Mouse (Mus musculus): ENCODE data around the gene Lamb3. TPM values are rescaled to one million over a fixed set of nuclear protein-coding genes. Genes with fewer than 3 reads are reported as not detected.
A peak's percentile ranks its signal among the peaks of the same experiment; 100 is the strongest.

The Lamb3 gene
- polyA plus RNA-seq (2015; fragmentation: Nextera tagmentation; extraction: Ambion mirVana) = 8.6 and 11.1 TPM in 2 replicates

DNA sequence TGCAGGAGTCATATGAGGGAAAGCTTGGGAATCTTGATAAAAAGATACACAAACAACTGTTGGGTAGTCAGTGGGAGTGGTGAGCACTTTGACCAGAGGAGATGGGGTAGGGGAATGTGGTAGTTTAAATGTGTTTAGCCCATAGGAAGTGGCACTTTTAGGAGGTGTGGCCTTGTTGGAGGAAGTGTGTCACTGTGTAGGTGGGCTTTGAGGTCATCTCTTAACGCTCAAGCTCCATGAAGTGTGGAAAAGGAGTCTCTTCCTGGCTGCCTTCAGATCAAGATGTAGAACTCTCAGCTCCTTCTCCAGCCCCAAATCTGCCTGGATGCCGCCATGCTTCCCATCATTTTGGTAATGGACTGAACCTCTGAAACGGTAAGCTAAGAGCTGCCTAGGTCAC lies at the start of gene Lamb3:
Gene Lamb3, plus strand, starts transcription at position 197 of the 400 bp plus-strand sequence.
- H3K27me3 ChIP-seq = no peaks in the 10 kb centered on the region
- WGBS = 91% methylated on average over 3 of the region's 3 CpGs
- no peak within 1 kb of the TSS for H3K27ac ChIP-seq
- ATAC-seq (ENCODE audit: insufficient number of reproducible peaks, low FRiP score, low TSS enrichment, low read depth) = no peak
- no peak within 1 kb of the TSS for H3K9ac ChIP-seq
- no peak within 1 kb of the TSS for H3K4me3 ChIP-seq
- H3K4me1 ChIP-seq = no peaks in the 10 kb centered on the region
- no peak within 1 kb of the TSS for H3K4me2 ChIP-seq
- H3K36me3 ChIP-seq = no peaks in the 10 kb centered on the region
- no peaks in the 10 kb centered on the region for H3K9me3 ChIP-seq

DNA sequence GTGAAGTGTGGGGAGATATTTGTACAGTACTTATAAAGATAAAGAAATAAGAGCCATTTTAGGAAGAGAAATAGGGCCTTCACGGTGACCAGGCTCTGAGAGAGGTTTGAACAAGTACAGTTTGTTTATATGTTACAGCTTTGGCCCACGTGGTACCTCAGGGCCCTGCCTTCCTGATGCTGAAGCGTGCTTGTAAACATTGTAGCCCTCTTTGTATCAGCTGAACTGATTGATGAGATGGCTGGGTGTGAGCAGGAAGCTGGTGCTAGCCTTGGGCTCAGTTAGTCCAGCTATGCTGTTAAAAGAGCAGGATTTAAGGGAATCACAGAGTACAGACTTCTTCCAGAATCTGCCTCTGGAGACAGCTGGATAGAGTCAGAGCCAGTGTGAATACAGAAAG lies 48.3 kb upstream of the Lamb3 start:
- no peak overlapping the region for H3K4me3 ChIP-seq
- no peak overlapping the region for H3K27ac ChIP-seq
- ATAC-seq (ENCODE audit: insufficient number of reproducible peaks, low FRiP score, low TSS enrichment, low read depth) = no peak
- no peaks in the 10 kb centered on the region for H3K9me3 ChIP-seq
- no peak overlapping the region for H3K4me2 ChIP-seq
- H3K36me3 ChIP-seq = no peaks in the 10 kb centered on the region
- H3K4me1 ChIP-seq = peaks cover 21% of the 10 kb centered on the region
- peaks cover 7% of the 10 kb centered on the region for H3K27me3 ChIP-seq
- no peak overlapping the region for H3K9ac ChIP-seq
- 24% methylated on average over 3 of the region's 3 CpGs for WGBS

DNA sequence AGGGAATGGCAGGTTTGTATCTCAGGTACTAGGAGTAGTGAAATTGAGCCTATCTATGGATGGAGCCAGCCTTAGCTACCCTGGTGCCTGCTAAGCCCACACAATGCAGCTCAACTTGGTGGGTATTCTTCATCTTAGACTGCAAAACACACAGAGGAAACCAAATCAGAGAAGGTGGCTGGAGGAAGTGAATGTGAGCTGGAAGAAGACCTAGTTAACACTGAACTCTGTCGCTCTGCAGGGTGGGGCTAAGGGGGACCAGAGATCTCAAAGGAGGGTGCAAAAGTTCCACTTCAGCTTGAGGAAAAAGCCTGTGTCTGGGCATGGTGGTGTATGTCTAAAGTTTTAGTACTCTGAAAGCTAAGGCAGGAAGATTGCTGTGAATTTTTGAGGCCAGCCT lies 47.9 kb upstream of the Lamb3 start:
- Histone ChIP-seq H3K27me3 (peaks cover 3% of the 10 kb centered on the region; the same call in 1 of the 2 replicates), H3K4me1 (peaks cover 21% of the 10 kb centered on the region), H3K9ac (no peak overlapping the region), H3K9me3 (no peaks in the 10 kb centered on the region), H3K27ac (no peak overlapping the region), H3K4me3 (no peak overlapping the region), H3K4me2 (no peak overlapping the region), H3K36me3 (no peaks in the 10 kb centered on the region)
- no peak for ATAC-seq (ENCODE audit: insufficient number of reproducible peaks, low FRiP score, low TSS enrichment, low read depth)
- WGBS = 72% methylated on average over 1 of the region's 1 CpGs

DNA sequence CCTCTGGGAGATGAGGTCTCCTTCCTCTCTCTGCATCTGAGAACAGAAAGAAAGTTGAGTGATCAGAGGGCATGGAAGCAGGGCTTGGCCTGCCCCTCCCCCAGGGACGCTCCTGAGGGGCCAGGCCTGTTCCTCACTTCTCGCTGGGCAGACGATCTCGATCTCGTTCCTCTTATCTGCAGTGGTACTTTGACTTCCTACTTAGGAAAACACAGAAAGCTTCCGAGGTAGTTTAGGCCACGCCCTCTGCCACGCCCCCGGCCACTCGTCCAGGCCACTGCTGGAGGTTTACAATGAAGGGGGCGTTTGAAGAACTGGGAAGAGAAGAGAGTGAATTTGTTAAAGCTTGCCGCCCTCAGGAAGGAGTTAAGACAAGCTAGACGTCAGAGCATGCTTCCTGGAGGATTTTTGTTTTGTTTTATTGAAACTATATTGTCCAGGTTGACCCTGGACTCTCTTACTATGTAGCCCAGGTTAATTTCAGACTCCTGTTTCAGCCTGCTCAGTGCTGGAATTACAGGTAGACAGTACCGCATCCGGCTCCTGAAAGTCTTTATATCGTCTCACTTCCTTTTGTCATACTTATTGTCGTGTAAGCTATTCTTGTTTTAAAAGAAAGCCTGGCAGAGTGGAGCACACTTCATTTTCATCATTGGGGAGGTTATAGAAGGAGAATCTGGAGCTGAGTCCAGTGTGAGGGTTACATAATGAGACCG lies 47.0 kb upstream of the Lamb3 start:
- WGBS = 20% methylated on average over 18 of the region's 18 CpGs
- Histone ChIP-seq H3K4me1 (peaks cover 21% of the 10 kb centered on the region), H3K27me3 (no peaks in the 10 kb centered on the region), H3K9ac (no peak overlapping the region), H3K4me2 (peak overlapping the region; percentile 40), H3K9me3 (no peaks in the 10 kb centered on the region), H3K36me3 (no peaks in the 10 kb centered on the region), H3K4me3 (peak overlapping the region; percentile 10; the same call in 1 of the 2 replicates), H3K27ac (no peak overlapping the region)
- ATAC-seq (ENCODE audit: insufficient number of reproducible peaks, low FRiP score, low TSS enrichment, low read depth) = no peak

DNA sequence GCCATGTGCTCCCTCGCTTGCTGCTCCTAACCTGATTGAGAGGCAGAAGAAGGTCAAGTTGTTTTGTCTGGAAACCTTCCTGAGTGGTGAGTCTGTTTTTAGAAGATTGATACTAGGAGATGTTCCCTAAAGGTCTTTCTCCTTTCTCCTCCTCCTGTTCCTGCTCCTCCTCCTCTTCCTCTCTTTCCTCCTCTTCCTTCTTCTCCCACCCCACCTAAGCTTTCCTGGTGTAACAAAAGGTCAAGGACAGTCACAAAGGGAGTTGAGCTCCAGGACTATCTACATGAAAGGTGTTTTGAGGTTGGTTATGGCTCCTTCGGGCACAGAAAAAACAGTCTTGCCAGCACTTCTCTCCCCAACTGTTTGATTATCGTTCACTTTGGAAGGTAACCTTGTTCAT lies 39.8 kb upstream of the Lamb3 start, which contains the start of gene A130010J15Rik:
Gene A130010J15Rik, plus strand, starts transcription at position 301 of the 400 bp plus-strand sequence.
- no peak within 1 kb of the TSS for H3K27ac ChIP-seq
- no peak within 1 kb of the TSS for H3K4me2 ChIP-seq
- H3K27me3 ChIP-seq = no peaks in the 10 kb centered on the region
- no peak within 1 kb of the TSS for H3K4me3 ChIP-seq
- no peaks in the 10 kb centered on the region for H3K9me3 ChIP-seq
- peaks cover 13% of the 10 kb centered on the region for H3K4me1 ChIP-seq
- H3K9ac ChIP-seq = no peak within 1 kb of the TSS
- no peak for ATAC-seq (ENCODE audit: insufficient number of reproducible peaks, low FRiP score, low TSS enrichment, low read depth)
- WGBS = 93% methylated on average over 3 of the region's 3 CpGs
- H3K36me3 ChIP-seq = no peaks in the 10 kb centered on the region

DNA sequence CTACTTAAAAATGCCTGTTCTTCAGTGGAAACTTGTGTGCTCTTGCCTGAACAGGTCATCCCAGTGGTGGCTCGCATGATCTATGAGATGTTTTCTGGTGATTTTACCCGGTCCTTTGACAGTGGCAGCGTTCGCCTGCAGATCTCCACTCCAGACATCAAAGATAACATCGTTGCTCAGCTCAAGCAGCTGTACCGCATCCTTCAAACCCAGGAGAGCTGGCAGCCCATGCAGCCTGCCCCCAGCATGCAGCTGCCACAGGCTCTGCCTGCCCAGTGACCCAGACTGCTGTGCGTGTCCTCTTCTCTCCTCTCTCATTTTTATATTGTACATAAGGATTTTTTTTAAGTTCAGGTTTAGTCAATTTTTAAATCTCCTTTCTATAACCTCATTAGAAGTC lies 38.3 kb upstream of the Lamb3 start:
- H3K27ac ChIP-seq = no peak overlapping the region
- 79% methylated on average over 7 of the region's 7 CpGs for WGBS

DNA sequence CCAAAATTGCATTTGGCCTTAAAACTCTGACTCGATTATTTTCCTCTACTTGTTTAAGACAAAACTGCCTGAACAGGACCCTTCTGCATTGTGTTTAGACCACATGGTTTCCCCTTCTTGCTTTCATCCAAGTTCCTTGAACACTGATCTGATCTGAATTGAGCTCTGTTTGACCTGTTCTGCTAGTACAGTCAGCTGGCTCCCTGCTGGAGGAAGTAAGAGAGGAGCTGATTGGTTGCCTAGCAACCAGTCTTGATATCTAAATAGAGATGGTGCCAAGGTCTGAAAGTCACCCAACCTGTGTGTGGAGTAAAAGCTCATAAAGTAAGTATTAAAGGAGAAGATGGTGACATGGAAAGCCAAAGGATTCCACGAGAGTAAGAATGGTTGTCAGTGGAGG lies 37.6 kb upstream of the Lamb3 start:
- H3K9ac ChIP-seq = no peak overlapping the region
- H3K9me3 ChIP-seq = no peaks in the 10 kb centered on the region
- 54% methylated on average over 2 of the region's 2 CpGs for WGBS
- no peak for ATAC-seq (ENCODE audit: insufficient number of reproducible peaks, low FRiP score, low TSS enrichment, low read depth)
- no peaks in the 10 kb centered on the region for H3K27me3 ChIP-seq
- H3K27ac ChIP-seq = no peak overlapping the region
- no peak overlapping the region for H3K4me2 ChIP-seq
- H3K36me3 ChIP-seq = no peaks in the 10 kb centered on the region
- peaks cover 25% of the 10 kb centered on the region for H3K4me1 ChIP-seq
- H3K4me3 ChIP-seq = no peak overlapping the region

More for the DNA sequence above, 38.3 kb upstream of the Lamb3 start:
- ATAC-seq (ENCODE audit: insufficient number of reproducible peaks, low FRiP score, low TSS enrichment, low read depth) = no peak
- Histone ChIP-seq H3K4me3 (no peak overlapping the region), H3K36me3 (no peaks in the 10 kb centered on the region), H3K4me1 (peaks cover 18% of the 10 kb centered on the region), H3K9ac (no peak overlapping the region), H3K4me2 (no peak overlapping the region), H3K27me3 (no peaks in the 10 kb centered on the region), H3K9me3 (no peaks in the 10 kb centered on the region)

DNA sequence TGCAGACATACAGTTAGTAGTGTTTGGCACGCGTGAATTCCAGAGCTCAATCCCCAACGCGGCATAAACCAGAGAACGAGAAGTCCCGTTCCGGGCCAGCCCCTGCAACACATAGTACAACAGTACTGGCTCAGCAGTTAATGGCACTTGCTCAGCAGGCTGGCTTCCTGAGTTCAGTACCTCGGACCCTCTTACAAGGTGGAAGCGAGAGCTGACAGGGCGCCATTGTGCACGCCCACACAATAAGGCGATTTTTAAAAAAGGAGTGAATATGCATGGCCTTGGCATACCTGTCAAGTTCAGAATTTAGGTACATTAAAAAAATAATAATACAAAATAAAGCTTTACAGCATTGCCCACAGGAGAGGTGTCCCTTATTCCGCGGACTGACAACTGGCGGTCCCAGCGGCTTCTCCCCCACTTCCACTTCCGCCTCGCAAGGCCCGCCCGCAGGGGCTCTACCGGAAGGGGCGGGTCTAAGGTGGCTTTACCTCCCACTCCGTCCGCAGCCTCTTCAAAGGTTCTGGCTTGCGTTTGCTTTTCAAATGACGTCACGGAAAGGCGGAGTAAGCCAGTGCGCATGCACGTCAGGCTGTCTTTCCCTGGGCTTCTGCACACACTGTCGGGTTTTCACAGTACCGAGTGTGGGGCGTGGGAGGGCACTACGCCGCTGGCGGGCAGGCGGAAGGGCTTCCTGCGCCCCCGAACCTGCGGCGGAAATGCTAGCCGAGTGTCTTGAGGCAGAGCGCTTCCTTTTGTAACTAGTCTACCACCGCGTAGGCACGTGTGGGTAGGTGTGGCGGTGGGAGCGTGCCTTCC lies 34.3 kb upstream of the Lamb3 start:
- Histone ChIP-seq H3K27ac (peak overlapping the region; percentile 83), H3K4me1 (peaks cover 26% of the 10 kb centered on the region), H3K9me3 (no peaks in the 10 kb centered on the region), H3K9ac (peak overlapping the region; percentile 64), H3K36me3 (no peaks in the 10 kb centered on the region), H3K4me2 (peak overlapping the region; percentile 62), H3K4me3 (peak overlapping the region; percentile 70), H3K27me3 (no peaks in the 10 kb centered on the region)
- WGBS = under 1% methylated on average over 48 of the region's 48 CpGs
- peak; percentile 98 for ATAC-seq (ENCODE audit: insufficient number of reproducible peaks, low FRiP score, low TSS enrichment, low read depth)

DNA sequence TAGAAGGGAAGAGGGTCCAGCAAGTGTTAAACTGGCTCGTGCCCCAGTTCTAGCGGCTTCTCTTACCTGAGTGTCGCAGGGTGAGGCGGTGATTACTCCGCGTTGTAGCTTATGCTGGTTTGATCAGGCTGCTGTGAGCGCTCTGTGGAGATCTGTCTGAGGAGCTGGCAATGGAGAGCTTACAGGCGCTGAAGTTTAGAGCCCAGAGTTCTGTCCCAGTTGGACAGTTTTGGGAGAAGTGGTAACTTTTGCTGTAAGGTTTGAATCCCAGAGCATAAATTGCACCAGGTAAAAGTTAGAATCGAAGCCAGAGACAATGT lies 33.7 kb upstream of the Lamb3 start:
- Histone ChIP-seq H3K27ac (peak overlapping the region; percentile 83), H3K36me3 (no peaks in the 10 kb centered on the region), H3K4me1 (peaks cover 26% of the 10 kb centered on the region), H3K9ac (peak overlapping the region; percentile 64), H3K4me2 (peak overlapping the region; percentile 62), H3K27me3 (no peaks in the 10 kb centered on the region), H3K9me3 (no peaks in the 10 kb centered on the region), H3K4me3 (peak overlapping the region; percentile 70)
- ATAC-seq (ENCODE audit: insufficient number of reproducible peaks, low FRiP score, low TSS enrichment, low read depth) = no peak
- WGBS = 18% methylated on average over 9 of the region's 9 CpGs

DNA sequence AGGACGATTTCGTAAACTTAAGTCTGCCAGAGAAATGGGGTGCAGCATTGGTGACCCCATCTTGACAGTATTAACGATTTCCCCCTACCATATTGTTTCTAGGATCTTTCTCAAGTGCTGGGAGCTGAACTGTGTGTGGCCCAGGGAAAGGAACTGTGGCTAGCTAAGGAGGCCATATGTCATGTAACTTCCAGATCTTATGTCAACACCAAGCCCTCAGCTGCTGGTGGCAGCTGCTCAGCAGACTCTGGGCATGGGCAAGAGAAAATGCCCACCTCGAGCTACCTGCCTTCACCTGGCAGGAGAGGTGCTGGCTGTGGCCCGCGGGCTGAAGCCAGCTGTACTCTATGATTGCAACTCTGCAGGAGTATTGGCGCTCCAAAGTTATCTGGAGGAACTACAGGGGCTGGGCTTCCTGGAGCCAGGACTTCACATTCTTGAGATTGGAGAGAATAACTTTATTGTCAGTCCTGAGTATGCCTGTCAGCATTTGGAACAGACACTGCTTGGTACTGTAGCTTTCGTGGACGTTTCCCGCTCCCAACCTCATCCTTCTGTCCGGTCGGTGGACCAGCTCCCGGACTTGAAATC lies 33.3 kb upstream of the Lamb3 start:
- Histone ChIP-seq H3K9ac (no peak overlapping the region), H3K4me2 (peak overlapping the region; percentile 62), H3K27me3 (no peaks in the 10 kb centered on the region), H3K4me3 (peak overlapping the region; percentile 70), H3K4me1 (peaks cover 26% of the 10 kb centered on the region), H3K36me3 (no peaks in the 10 kb centered on the region), H3K27ac (peak overlapping the region; percentile 83), H3K9me3 (no peaks in the 10 kb centered on the region)
- 90% methylated on average over 13 of the region's 13 CpGs for WGBS
- ATAC-seq (ENCODE audit: insufficient number of reproducible peaks, low FRiP score, low TSS enrichment, low read depth) = no peak

DNA sequence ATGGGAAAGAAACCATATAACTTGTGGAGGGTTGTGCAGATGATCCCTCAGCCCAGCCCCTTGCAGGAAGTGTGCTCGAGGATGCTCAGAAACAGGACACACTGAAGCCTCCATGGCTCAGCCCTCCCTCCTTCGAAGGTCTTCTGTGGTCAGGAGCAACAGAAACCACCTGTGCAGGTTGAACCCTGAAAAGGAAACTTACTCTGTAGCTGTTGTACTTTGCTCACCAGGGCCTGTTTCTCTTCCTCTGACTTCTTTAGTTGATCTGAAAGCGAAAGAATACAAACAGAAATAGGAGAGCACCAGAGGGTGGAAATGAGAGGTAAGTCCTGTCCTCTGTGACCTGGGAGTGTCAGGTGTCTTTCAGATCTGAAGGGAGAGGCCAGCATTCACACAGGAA lies 26.4 kb upstream of the Lamb3 start:
- Histone ChIP-seq H3K4me2 (no peak overlapping the region), H3K9me3 (no peaks in the 10 kb centered on the region), H3K27me3 (no peaks in the 10 kb centered on the region), H3K4me1 (no peaks in the 10 kb centered on the region), H3K9ac (no peak overlapping the region), H3K4me3 (no peak overlapping the region), H3K36me3 (no peaks in the 10 kb centered on the region), H3K27ac (no peak overlapping the region)
- ATAC-seq (ENCODE audit: insufficient number of reproducible peaks, low FRiP score, low TSS enrichment, low read depth) = no peak
- 73% methylated on average over 3 of the region's 3 CpGs for WGBS

DNA sequence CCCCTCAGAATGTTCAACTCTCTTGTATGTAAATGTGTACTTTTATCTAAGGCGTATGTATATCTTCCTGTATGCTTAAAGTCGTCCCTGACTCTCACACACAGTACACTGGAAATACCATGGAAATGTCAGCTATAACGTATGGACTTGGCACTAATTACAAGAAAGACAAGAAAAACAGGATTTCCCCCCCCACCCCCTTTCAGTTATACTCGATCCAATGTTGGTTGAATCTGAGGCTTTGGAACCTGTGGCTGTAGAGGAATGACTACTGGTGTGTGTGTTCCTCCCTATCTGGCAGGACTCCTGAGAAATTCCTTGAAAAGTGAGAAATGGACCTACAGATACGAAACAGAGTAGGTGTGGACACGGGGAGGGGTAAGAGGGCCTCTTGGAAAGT lies 19.2 kb upstream of the Lamb3 start:
- no peak for ATAC-seq (ENCODE audit: insufficient number of reproducible peaks, low FRiP score, low TSS enrichment, low read depth)
- 56% methylated on average over 6 of the region's 6 CpGs for WGBS
- Histone ChIP-seq H3K27ac (peak overlapping the region; percentile 92), H3K36me3 (no peaks in the 10 kb centered on the region), H3K4me1 (peaks cover 40% of the 10 kb centered on the region), H3K27me3 (no peaks in the 10 kb centered on the region), H3K9me3 (no peaks in the 10 kb centered on the region), H3K4me2 (no peak overlapping the region), H3K4me3 (no peak overlapping the region), H3K9ac (no peak overlapping the region)

Data from limb, embryonic 15.5 days (tissue).